Mouse (Mus musculus): ENCODE measurements at regions not wholly inside any gene's neighbourhood (a gene's known extent, or its start where the extent isn't known, plus 50 kb on each side); places are given as distances from the start of the nearest gene placed in this dataset.
"Not testable (repeated sequence)": the region's sequence is repeated elsewhere in the genome, so short reads cannot be mapped to it uniquely, and the experiment has no call there.

DNA sequence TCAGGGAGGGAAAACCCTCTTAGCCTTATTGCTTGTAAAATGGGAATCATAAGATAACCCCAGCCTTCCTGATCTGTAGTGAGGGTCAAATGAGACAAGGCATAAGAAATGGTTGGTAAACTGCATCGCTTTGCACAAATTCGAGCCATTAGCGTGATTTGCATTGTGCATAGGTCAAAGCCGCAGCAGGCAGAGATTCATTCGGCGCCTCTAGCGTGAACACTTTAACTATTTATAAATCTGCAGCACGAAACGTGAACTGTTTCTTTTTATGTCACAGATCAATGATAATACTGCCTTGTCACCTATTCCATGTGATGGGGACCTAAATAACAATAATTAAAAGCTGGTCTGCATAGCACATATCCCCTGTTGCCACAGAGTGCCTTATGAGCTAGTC, 354.9 kb downstream of the Lrig3 start:
- H3K4me3 ChIP-seq (ENCODE audit: low read depth, low read length) = no peak overlapping the region
- H3K27ac ChIP-seq (ENCODE audit: low read length) = no peak overlapping the region
- H3K9ac ChIP-seq (replicated peaks; ENCODE audit: low read depth, low read length) = no peak overlapping the region
- no peaks in the 10 kb centered on the region for H3K27me3 ChIP-seq (ENCODE audit: control insufficient read depth, insufficient read depth, low read length)
- H3K4me1 ChIP-seq (ENCODE audit: control insufficient read depth, insufficient read depth, low read length) = no peaks in the 10 kb centered on the region
- no peaks in the 10 kb centered on the region for H3K9me3 ChIP-seq (ENCODE audit: control insufficient read depth, low read depth, low read length)
- 71% methylated on average over 9 of the region's 9 CpGs for WGBS
- H3K36me3 ChIP-seq (ENCODE audit: control insufficient read depth, insufficient read depth, low read length) = no peaks in the 10 kb centered on the region
- ATAC-seq (ENCODE audit: insufficient number of reproducible peaks, insufficient read depth, low FRiP score, low read depth) = no peak
- no peak overlapping the region for H3K4me2 ChIP-seq (replicated peaks; ENCODE audit: low read depth, low read length)

DNA sequence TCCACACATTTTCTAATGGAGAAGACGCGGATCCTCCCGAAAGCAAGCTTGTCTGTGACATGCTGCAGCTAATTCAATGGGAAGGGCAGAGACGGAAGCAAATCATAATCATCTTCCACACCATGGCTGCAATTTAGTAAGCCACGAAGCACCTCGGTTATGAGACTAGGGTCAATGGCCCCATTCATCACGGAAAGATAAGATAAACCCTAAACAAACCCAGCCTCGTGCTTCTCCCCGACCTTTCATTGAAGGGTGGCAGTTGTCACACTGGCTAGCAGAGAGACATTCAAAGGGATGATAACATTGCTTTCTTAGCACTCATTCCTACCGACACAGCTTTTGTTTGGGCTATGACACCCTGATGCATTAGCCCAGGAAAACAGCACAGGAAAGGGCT, 353.8 kb downstream of the Lrig3 start:
- Histone ChIP-seq H3K9ac (replicated peaks; ENCODE audit: low read depth, low read length) (no peak overlapping the region), H3K4me1 (ENCODE audit: control insufficient read depth, insufficient read depth, low read length) (no peaks in the 10 kb centered on the region), H3K9me3 (ENCODE audit: control insufficient read depth, low read depth, low read length) (no peaks in the 10 kb centered on the region), H3K27ac (ENCODE audit: low read length) (no peak overlapping the region), H3K4me2 (replicated peaks; ENCODE audit: low read depth, low read length) (no peak overlapping the region), H3K36me3 (ENCODE audit: control insufficient read depth, insufficient read depth, low read length) (no peaks in the 10 kb centered on the region), H3K4me3 (ENCODE audit: low read depth, low read length) (no peak overlapping the region), H3K27me3 (ENCODE audit: control insufficient read depth, insufficient read depth, low read length) (no peaks in the 10 kb centered on the region)
- WGBS = 34% methylated on average over 10 of the region's 10 CpGs
- ATAC-seq (ENCODE audit: insufficient number of reproducible peaks, insufficient read depth, low FRiP score, low read depth) = no peak

DNA sequence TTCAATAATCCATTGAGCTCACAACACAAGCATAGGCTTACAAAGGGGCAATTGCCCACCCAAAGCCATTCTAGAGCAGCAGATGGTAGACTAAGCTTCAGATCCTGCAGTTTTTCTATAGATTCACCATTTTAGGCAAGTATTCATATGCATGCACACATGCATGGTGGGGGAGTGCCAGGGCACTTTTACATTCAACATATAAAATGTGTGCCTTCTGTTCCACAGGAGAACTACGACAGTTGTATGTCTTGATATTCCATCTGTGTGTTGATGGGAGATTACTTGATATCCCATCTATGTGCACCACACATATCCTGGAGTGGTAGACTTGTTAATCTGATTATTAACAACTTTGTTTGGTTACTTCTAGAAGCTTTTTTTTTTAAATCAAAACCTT, 334.0 kb downstream of the Lrig3 start:
- Histone ChIP-seq H3K27ac (ENCODE audit: low read length) (no peak overlapping the region), H3K36me3 (ENCODE audit: control insufficient read depth, insufficient read depth, low read length) (no peaks in the 10 kb centered on the region), H3K27me3 (ENCODE audit: control insufficient read depth, insufficient read depth, low read length) (no peaks in the 10 kb centered on the region), H3K4me1 (ENCODE audit: control insufficient read depth, insufficient read depth, low read length) (no peaks in the 10 kb centered on the region), H3K9me3 (ENCODE audit: control insufficient read depth, low read depth, low read length) (no peaks in the 10 kb centered on the region), H3K4me3 (ENCODE audit: low read depth, low read length) (no peak overlapping the region), H3K9ac (replicated peaks; ENCODE audit: low read depth, low read length) (no peak overlapping the region), H3K4me2 (replicated peaks; ENCODE audit: low read depth, low read length) (no peak overlapping the region)
- ATAC-seq (ENCODE audit: insufficient number of reproducible peaks, insufficient read depth, low FRiP score, low read depth) = no peak
- WGBS = 80% methylated on average over 1 of the region's 1 CpGs

DNA sequence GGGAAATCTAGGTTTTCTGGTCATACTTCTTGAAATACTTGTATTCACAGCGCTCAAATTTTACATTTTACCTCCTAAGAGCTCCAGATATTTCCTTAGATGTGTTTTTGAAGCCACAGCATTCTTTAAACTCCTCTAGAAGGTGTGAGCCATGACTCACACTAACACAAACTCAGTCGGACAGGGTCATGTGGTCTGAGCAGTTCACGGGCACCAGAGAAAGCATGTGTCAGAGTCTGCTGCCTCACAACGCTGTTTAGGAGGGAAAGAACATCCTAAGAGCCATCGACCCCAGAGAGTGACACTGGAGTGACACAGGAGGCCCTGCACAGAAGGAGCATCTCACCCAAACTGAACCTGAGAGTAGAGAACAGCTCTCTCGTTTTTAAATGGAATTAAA, 332.2 kb downstream of the Lrig3 start:
- Histone ChIP-seq H3K27ac (ENCODE audit: low read length) (no peak overlapping the region), H3K27me3 (ENCODE audit: control insufficient read depth, insufficient read depth, low read length) (no peaks in the 10 kb centered on the region), H3K9me3 (ENCODE audit: control insufficient read depth, low read depth, low read length) (no peaks in the 10 kb centered on the region), H3K4me2 (replicated peaks; ENCODE audit: low read depth, low read length) (no peak overlapping the region), H3K4me1 (ENCODE audit: control insufficient read depth, insufficient read depth, low read length) (no peaks in the 10 kb centered on the region), H3K9ac (replicated peaks; ENCODE audit: low read depth, low read length) (no peak overlapping the region), H3K36me3 (ENCODE audit: control insufficient read depth, insufficient read depth, low read length) (no peaks in the 10 kb centered on the region), H3K4me3 (ENCODE audit: low read depth, low read length) (no peak overlapping the region)
- WGBS = 70% methylated on average over 6 of the region's 6 CpGs
- no peak for ATAC-seq (ENCODE audit: insufficient number of reproducible peaks, insufficient read depth, low FRiP score, low read depth)

DNA sequence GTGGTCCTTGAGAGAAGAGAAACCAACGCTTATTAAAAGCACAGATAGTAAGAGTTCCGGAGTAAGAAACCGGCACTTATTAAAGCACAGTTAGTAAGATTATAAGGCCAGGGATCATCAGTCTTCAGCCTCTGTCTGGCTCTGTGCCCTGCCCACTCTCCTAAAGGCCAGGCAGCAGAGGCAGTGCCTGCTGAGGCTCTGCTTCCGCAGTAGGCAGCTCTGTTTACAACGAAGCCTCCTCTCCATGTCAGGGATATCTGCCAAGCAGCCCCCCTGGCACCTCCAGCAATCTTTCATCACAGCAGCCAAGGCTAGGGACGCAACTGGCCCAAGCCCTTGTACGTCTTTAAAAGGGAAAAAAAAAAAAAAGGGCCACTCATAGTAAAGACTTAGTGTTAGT, 329.9 kb downstream of the Lrig3 start:
- no peaks in the 10 kb centered on the region for H3K36me3 ChIP-seq (ENCODE audit: control insufficient read depth, insufficient read depth, low read length)
- H3K4me3 ChIP-seq (ENCODE audit: low read depth, low read length) = no peak overlapping the region
- H3K4me2 ChIP-seq (replicated peaks; ENCODE audit: low read depth, low read length) = no peak overlapping the region
- 59% methylated on average over 7 of the region's 7 CpGs for WGBS
- no peaks in the 10 kb centered on the region for H3K9me3 ChIP-seq (ENCODE audit: control insufficient read depth, low read depth, low read length)
- no peak overlapping the region for H3K27ac ChIP-seq (ENCODE audit: low read length)
- no peaks in the 10 kb centered on the region for H3K4me1 ChIP-seq (ENCODE audit: control insufficient read depth, insufficient read depth, low read length)
- no peak overlapping the region for H3K9ac ChIP-seq (replicated peaks; ENCODE audit: low read depth, low read length)
- H3K27me3 ChIP-seq (ENCODE audit: control insufficient read depth, insufficient read depth, low read length) = no peaks in the 10 kb centered on the region
- no peak for ATAC-seq (ENCODE audit: insufficient number of reproducible peaks, insufficient read depth, low FRiP score, low read depth)

DNA sequence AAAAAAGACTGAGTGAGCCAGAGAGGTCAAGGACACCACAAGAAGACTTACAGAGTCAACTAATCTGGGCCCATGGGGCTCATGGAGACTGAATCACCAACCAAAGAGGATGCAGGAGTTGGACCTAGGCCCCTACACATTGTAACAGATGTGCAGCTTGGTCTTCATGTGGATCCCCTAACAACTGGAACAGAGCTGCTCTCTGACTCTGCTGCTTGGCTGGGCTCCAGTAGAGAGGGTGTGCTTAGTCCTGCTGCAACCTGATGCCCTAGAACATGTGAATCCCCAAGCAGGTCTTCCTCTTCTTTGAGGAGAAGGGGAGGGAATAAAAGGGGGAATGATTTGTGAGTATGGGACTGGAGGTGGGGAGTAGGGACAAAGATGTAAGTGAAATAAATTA, 325.8 kb downstream of the Lrig3 start:
- no peak for ATAC-seq (ENCODE audit: insufficient number of reproducible peaks, insufficient read depth, low FRiP score, low read depth)
- H3K4me3 ChIP-seq (ENCODE audit: low read depth, low read length) = no peak overlapping the region
- H3K36me3 ChIP-seq (ENCODE audit: control insufficient read depth, insufficient read depth, low read length) = no peaks in the 10 kb centered on the region
- no peak overlapping the region for H3K9ac ChIP-seq (replicated peaks; ENCODE audit: low read depth, low read length)
- H3K4me1 ChIP-seq (ENCODE audit: control insufficient read depth, insufficient read depth, low read length) = no peaks in the 10 kb centered on the region
- no peak overlapping the region for H3K4me2 ChIP-seq (replicated peaks; ENCODE audit: low read depth, low read length)
- no peaks in the 10 kb centered on the region for H3K27me3 ChIP-seq (ENCODE audit: control insufficient read depth, insufficient read depth, low read length)
- no peak overlapping the region for H3K27ac ChIP-seq (ENCODE audit: low read length)
- no peaks in the 10 kb centered on the region for H3K9me3 ChIP-seq (ENCODE audit: control insufficient read depth, low read depth, low read length)

DNA sequence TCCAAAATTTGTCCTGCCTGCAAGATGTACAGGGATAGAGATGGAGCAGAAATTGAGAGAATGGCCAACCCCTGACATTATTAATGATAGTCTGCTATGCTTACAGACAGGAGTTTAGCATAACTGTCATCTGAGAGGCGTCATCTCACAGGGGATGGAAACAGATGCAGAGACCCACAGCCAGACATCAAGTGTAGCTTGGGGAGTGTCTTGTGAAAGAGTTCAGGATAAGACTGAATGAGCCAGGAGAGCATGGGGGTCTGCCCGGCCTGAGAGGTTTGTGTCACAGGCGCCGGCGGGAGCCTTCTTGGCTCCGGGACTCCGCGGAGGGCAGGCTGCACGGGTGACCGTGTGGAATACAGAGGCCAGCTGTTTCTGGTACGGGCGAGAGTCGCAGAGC, 319.1 kb downstream of the Lrig3 start:
- not testable (repeated sequence) for ATAC-seq (ENCODE audit: insufficient number of reproducible peaks, insufficient read depth, low FRiP score, low read depth); H3K27ac ChIP-seq (ENCODE audit: low read length); H3K4me1 ChIP-seq (ENCODE audit: control insufficient read depth, insufficient read depth, low read length); H3K27me3 ChIP-seq (ENCODE audit: control insufficient read depth, insufficient read depth, low read length); H3K9ac ChIP-seq (replicated peaks; ENCODE audit: low read depth, low read length); H3K4me3 ChIP-seq (ENCODE audit: low read depth, low read length); H3K4me2 ChIP-seq (replicated peaks; ENCODE audit: low read depth, low read length); H3K36me3 ChIP-seq (ENCODE audit: control insufficient read depth, insufficient read depth, low read length); H3K9me3 ChIP-seq (ENCODE audit: control insufficient read depth, low read depth, low read length)
- WGBS = 89% methylated on average over 6 of the region's 13 CpGs

DNA sequence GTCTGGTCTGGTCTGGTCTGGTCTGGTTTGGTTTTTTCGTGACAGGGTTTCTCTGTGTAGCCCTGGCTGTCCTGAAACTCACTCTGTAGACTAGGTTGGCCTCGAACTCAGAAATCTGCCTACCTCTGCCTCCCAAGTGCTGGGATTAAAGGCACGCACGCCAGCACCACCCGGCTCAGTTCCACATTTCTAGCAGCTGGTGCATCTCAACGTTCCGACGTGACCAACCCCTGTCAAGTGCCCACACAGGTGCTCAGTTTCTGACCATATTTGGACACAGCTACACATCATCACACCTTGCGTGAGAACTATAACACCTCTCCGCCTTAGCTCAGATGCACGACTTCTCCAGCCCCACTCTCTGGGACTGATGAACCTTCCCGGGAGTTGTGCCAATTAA, 304.4 kb downstream of the Lrig3 start:
- no peaks in the 10 kb centered on the region for H3K9me3 ChIP-seq (ENCODE audit: control insufficient read depth, low read depth, low read length)
- no peak for ATAC-seq (ENCODE audit: insufficient number of reproducible peaks, insufficient read depth, low FRiP score, low read depth)
- no peaks in the 10 kb centered on the region for H3K36me3 ChIP-seq (ENCODE audit: control insufficient read depth, insufficient read depth, low read length)
- no peaks in the 10 kb centered on the region for H3K27me3 ChIP-seq (ENCODE audit: control insufficient read depth, insufficient read depth, low read length)
- no peak overlapping the region for H3K4me2 ChIP-seq (replicated peaks; ENCODE audit: low read depth, low read length)
- WGBS = 89% methylated on average over 12 of the region's 12 CpGs
- no peak overlapping the region for H3K9ac ChIP-seq (replicated peaks; ENCODE audit: low read depth, low read length)
- H3K4me3 ChIP-seq (ENCODE audit: low read depth, low read length) = no peak overlapping the region
- no peak overlapping the region for H3K27ac ChIP-seq (ENCODE audit: low read length)
- no peaks in the 10 kb centered on the region for H3K4me1 ChIP-seq (ENCODE audit: control insufficient read depth, insufficient read depth, low read length)

DNA sequence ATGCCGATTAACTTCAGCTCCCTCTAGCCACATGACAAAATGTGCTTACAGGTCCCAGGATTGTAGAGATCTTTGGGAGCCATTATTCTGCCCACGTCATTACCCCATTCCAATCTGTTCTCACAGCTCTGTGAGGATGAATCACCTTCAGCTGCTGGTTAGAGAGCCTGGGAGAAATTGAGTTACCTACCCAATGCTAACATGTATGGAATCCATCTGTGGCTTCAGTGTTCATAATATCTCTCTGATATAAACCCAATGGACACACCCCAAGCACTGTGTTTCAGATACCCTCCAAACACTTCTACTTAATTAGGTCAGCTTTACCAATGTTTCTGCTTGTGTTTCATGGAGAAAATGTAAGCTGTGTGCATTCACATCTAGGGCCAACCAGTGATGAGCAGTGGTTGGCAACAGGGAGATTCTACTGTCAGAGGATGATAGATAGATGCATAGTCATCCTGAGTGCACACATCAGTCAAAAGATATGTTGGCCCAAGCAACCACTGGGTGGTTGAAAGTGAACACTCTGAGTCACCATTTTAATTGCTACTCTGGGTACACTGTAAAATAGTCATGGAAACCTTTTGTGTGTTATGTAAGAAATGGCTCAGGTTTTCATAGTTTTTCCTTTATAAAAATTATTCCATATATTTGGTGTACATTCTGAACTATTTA, 301.5 kb downstream of the Lrig3 start:
- no peak overlapping the region for H3K27ac ChIP-seq (ENCODE audit: low read length)
- 84% methylated on average over 2 of the region's 2 CpGs for WGBS
- no peaks in the 10 kb centered on the region for H3K27me3 ChIP-seq (ENCODE audit: control insufficient read depth, insufficient read depth, low read length)
- no peak overlapping the region for H3K4me3 ChIP-seq (ENCODE audit: low read depth, low read length)
- H3K4me2 ChIP-seq (replicated peaks; ENCODE audit: low read depth, low read length) = no peak overlapping the region
- no peaks in the 10 kb centered on the region for H3K4me1 ChIP-seq (ENCODE audit: control insufficient read depth, insufficient read depth, low read length)
- H3K9me3 ChIP-seq (ENCODE audit: control insufficient read depth, low read depth, low read length) = no peaks in the 10 kb centered on the region
- H3K9ac ChIP-seq (replicated peaks; ENCODE audit: low read depth, low read length) = no peak overlapping the region
- ATAC-seq (ENCODE audit: insufficient number of reproducible peaks, insufficient read depth, low FRiP score, low read depth) = no peak
- H3K36me3 ChIP-seq (ENCODE audit: control insufficient read depth, insufficient read depth, low read length) = no peaks in the 10 kb centered on the region

Data from stomach, embryonic 14.5 days (tissue).